Mouse (Mus musculus) spleen, adult 2 months (tissue): ENCODE data around the gene Rnf111.

Experiments
- CTCF ChIP-seq: fragments of 200-500 bp; IDR thresholded peaks from 2 replicates; pipeline ENCODE4 v1.5.1; 2011; ENCODE audit warnings: mild to moderate bottlenecking, inconsistent platforms; ENCODE audit not compliant: insufficient read depth, insufficient read length, insufficient replicate concordance; ENCODE audit errors: extremely low read depth
- POLR2A ChIP-seq: fragments of 200-500 bp; IDR thresholded peaks from 2 replicates; pipeline ENCODE4 v1.6.1; 2011; ENCODE audit warnings: low read depth, low read length, inconsistent platforms

DNA sequence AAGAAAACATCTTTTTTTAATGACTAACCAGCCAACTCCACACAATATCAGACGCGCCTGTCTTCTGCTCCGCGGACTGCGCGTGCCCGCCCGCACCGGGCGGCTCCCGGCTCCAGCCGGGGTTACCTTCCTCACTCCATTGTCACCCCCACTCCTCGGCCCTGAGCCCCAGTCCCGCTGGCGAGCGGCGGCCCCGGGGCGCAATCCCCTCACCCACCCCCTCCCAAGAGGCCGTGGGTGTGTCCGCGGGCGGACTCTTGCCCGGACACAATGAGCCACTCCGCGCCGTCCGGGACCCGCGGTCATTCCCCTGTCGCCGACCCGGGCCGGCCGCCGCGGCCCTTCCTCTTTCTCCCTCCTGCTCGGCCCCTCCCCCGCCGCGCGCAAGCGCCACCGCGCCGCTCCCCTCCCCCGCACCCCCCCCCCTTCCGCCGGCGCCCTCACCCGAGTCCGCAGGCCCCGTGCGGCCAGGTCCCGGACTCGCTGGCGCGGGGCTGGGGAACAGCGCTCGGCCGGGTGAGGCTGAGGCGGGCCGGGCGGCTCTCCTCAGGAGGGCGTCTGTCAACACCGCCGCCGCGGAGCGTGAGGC is 416 bp downstream of the Rnf111 start:
- TF ChIP-seq CTCF (no peak), POLR2A (no peak)
